Mouse (Mus musculus) stomach, embryonic 16.5 days (tissue): ENCODE measurements around the gene Eef1akmt1. TPM values are rescaled to one million over a fixed set of nuclear protein-coding genes. Genes with fewer than 3 reads are reported as not detected.

Experiments
- ATAC-seq: fragments of 200-750 bp; cut with Nextera tagmentation; 2 replicates; pipeline ENCODE4 v1.8.0; 2017; ENCODE audit warnings: moderate number of reproducible peaks, moderate TSS enrichment; ENCODE audit not compliant: insufficient read depth, low FRiP score
- H3K27ac ChIP-seq: fragments of 300-500 bp; sonication (generic); 2 replicates; pipeline ENCODE4 v1.5.1; 2014; ENCODE audit warnings: low read length
- H3K27me3 ChIP-seq: fragments of 300-500 bp; sonication (generic); 2 replicates; pipeline ENCODE4 v1.6.1; 2014; ENCODE audit warnings: low read length, control low read depth, mixed read lengths; ENCODE audit not compliant: control insufficient read depth, insufficient read depth
- H3K36me3 ChIP-seq: fragments of 300-500 bp; sonication (generic); 2 replicates; pipeline ENCODE4 v1.6.1; 2014; ENCODE audit warnings: low read length; ENCODE audit not compliant: control insufficient read depth, insufficient read depth
- H3K4me1 ChIP-seq: fragments of 300-500 bp; sonication (generic); 2 replicates; pipeline ENCODE4 v1.6.1; 2014; ENCODE audit warnings: low read length, control low read depth, mixed read lengths; ENCODE audit not compliant: control insufficient read depth, insufficient read depth
- H3K4me2 ChIP-seq: fragments of 300-500 bp; sonication (generic); 2 replicates; pipeline ENCODE4 v1.6.1; 2014; ENCODE audit warnings: low read depth, low read length, mixed read lengths
- H3K4me3 ChIP-seq: fragments of 300-500 bp; sonication (generic); replicated peaks from 2 replicates; pipeline ENCODE4 v1.5.1; 2014; ENCODE audit warnings: mild to moderate bottlenecking, low read length
- H3K9ac ChIP-seq: fragments of 300-500 bp; sonication (generic); 2 replicates; pipeline ENCODE4 v1.6.1; 2014; ENCODE audit warnings: low read length
- H3K9me3 ChIP-seq: fragments of 300-500 bp; sonication (generic); replicated peaks from 2 replicates; pipeline ENCODE4 v1.6.1; 2016; ENCODE audit warnings: low read length, control low read depth; ENCODE audit not compliant: control insufficient read depth
- WGBS: fragments of 180-500 bp; shearing (Covaris S2); extraction: QIAGEN DNeasy Blood & Tissue Kit; methylation state at CpG from one replicate; pipeline ENCODE4 v1.1.7; 2014; 5-methylcytosine and 5-hydroxymethylcytosine counted together
- polyA plus RNA-seq: library from polyadenylated mRNA; unstranded; fragments of >200 nt; fragmentation: Nextera tagmentation; extraction: Ambion mirVana; gene quantifications from 2 replicates; pipeline ENCODE4 v1.2.1, GENCODE M21; 2015

Eef1akmt1 gene
- 75.3 and 77.5 TPM in 2 replicates for polyA plus RNA-seq

GRCm38 (mm10) chr14:57571155-57572133 is at the start of gene Eef1akmt1:
TSS of gene Eef1akmt1 (minus strand) at chr14:57571612.
- Histone ChIP-seq H3K9ac (peak within 1 kb of the TSS; percentile 81), H3K27ac (peak within 1 kb of the TSS; percentile 79), H3K9me3 (no peaks in the 10 kb centered on the region), H3K4me3 (peak within 1 kb of the TSS; percentile 75), H3K4me1 (peaks cover 6% of the 10 kb centered on the region; the same call in 1 of the 2 replicates), H3K27me3 (no peaks in the 10 kb centered on the region), H3K4me2 (peak within 1 kb of the TSS; percentile 64), H3K36me3 (no peaks in the 10 kb centered on the region)
- 7% methylated on average over 35 of the region's 35 CpGs for WGBS
- peak; percentile 100 for ATAC-seq

DNA sequence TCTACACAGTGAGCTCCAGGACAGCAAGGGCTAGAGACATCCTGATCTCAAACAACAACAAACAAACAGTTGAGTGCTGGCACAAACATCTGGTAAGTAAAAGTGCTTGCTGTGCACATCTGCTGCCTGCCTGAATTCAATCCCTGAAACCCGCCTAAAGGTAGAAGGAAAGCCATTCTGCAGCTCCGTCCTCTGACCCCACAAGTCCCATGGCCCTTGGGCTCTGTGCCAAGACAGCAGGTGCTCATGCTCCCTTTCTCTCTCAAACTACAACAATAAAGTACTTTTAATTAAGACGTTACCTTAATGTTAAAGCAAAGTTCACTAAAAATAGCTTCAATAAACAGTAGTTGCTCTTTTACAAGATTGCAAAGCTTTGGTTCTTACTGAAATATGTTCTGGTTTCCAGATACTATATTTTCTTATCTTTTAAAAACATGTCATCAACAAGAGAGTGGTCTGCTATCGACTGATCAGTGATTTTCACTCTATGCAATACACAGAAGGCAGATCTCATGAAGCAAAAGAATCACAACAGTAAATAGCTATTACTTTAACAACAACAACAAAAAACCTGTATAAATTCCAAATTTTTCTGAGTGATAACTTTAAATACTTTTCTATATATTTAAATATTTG is 49.3 kb upstream of the Eef1akmt1 start:
- 0 out of 2 replicates have a peak, but pooled peaks cover 3% of the 10 kb centered on the region for H3K4me1 ChIP-seq
- ATAC-seq: no peak

DNA sequence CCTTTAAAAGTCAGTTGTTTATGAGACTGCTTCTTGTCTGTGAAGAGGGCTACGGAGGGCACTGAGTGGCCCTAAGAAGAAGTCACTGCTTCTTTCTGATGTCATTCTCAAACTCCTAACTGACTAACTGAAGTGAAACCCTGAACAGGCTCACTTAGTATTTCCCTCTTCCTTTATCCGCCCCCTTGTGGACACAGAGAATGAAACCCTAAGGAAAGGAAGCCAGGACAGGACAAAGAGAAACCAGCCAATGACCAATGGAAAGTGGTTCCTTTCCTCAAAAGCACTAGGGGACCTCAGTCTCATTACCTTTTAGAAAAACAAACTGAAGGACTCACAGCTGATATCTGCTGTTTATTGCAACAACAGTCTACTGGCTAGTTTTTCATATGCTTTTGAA is 48.1 kb upstream of the Eef1akmt1 start:
- no peaks in the 10 kb centered on the region for H3K36me3 ChIP-seq
- no peak for ATAC-seq
- H3K9ac ChIP-seq: no peak overlapping the region
- H3K9me3 ChIP-seq: no peaks in the 10 kb centered on the region
- H3K4me2 ChIP-seq: no peak overlapping the region
- no peak overlapping the region for H3K27ac ChIP-seq
- WGBS: 48% methylated on average over 2 of the region's 2 CpGs
- H3K4me1 ChIP-seq: 0 out of 2 replicates have a peak, but pooled peaks cover 3% of the 10 kb centered on the region
- H3K27me3 ChIP-seq: no peaks in the 10 kb centered on the region
- no peak overlapping the region for H3K4me3 ChIP-seq

More for the DNA sequence above, 49.3 kb upstream of the Eef1akmt1 start:
- Histone ChIP-seq H3K4me2 (no peak overlapping the region), H3K36me3 (no peaks in the 10 kb centered on the region), H3K27me3 (no peaks in the 10 kb centered on the region), H3K9me3 (no peaks in the 10 kb centered on the region), H3K27ac (no peak overlapping the region), H3K4me3 (no peak overlapping the region), H3K9ac (no peak overlapping the region)
- WGBS: 69% methylated on average over 4 of the region's 4 CpGs

DNA sequence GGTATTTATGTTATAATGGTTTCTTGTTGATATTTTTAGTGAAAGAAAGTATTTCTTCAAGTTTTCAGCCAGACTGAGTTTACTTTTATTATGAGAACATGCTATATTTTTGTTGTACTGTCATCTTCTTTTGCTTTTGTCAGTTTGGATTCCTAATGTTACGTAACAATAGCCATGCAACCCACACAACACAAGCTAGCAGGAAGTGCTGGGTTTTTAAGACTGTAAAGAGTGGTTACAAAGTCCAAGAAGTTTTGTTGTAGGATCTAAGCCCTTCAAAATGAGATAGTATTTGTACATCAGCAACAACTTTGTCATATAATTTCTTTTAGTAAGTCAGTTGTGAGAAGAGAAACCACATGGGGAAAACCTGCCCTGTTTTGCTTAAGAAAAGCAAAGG is 46.3 kb upstream of the Eef1akmt1 start:
- H3K9ac ChIP-seq: no peak overlapping the region
- no peak for ATAC-seq
- no peaks in the 10 kb centered on the region for H3K27me3 ChIP-seq
- H3K9me3 ChIP-seq: no peaks in the 10 kb centered on the region
- H3K36me3 ChIP-seq: no peaks in the 10 kb centered on the region
- H3K4me3 ChIP-seq: no peak overlapping the region
- H3K4me1 ChIP-seq: 0 out of 2 replicates have a peak, but pooled peaks cover 3% of the 10 kb centered on the region
- WGBS: 91% methylated on average over 1 of the region's 1 CpGs
- H3K4me2 ChIP-seq: no peak overlapping the region
- no peak overlapping the region for H3K27ac ChIP-seq

- WGBS: 68% methylated on average over 6 of the region's 6 CpGs
- no peak overlapping the region for H3K4me3 ChIP-seq
- H3K4me1 ChIP-seq: 0 out of 2 replicates have a peak, but pooled peaks cover 3% of the 10 kb centered on the region
- no peaks in the 10 kb centered on the region for H3K9me3 ChIP-seq
- H3K27me3 ChIP-seq: no peaks in the 10 kb centered on the region
- H3K36me3 ChIP-seq: no peaks in the 10 kb centered on the region
- H3K9ac ChIP-seq: no peak overlapping the region
- no peak for ATAC-seq
- H3K27ac ChIP-seq: no peak overlapping the region
- H3K4me2 ChIP-seq: no peak overlapping the region
Measured at GRCm38 (mm10) chr14:57616339-57616965, 45.0 kb upstream of the Eef1akmt1 start.

DNA sequence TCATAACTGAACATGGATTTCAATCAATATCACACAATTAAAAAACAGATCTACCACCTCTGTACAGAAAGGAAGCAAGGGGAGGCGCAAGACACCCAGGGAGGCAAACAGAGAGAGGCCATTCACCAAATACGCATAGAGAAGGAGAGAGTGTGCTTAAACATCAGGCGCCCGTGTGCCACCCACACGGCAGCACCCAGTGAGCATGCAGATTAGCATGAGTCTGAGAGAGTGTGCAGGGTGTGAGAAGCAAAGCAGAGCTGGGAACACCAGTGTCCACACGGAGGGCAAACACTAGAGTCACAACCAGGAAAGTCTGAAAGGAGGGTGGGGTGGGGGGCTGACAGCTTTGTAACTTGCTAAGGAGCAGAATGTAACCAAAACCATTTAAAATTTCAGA is 44.4 kb upstream of the Eef1akmt1 start:
- WGBS: 73% methylated on average over 6 of the region's 6 CpGs
- H3K4me2 ChIP-seq: no peak overlapping the region
- no peak; the same call in 1 of the 2 replicates for ATAC-seq
- H3K9me3 ChIP-seq: no peaks in the 10 kb centered on the region
- H3K4me1 ChIP-seq: 0 out of 2 replicates have a peak, but pooled peaks cover 3% of the 10 kb centered on the region
- no peaks in the 10 kb centered on the region for H3K27me3 ChIP-seq
- no peaks in the 10 kb centered on the region for H3K36me3 ChIP-seq
- H3K27ac ChIP-seq: no peak overlapping the region
- H3K4me3 ChIP-seq: no peak overlapping the region
- H3K9ac ChIP-seq: no peak overlapping the region

GRCm38 (mm10) chr14:57611034-57611433 is 39.6 kb upstream of the Eef1akmt1 start:
- H3K4me3 ChIP-seq: no peak overlapping the region
- ATAC-seq: no peak
- WGBS: 83% methylated on average over 2 of the region's 2 CpGs

GRCm38 (mm10) chr14:57609816-57610329 is 38.5 kb upstream of the Eef1akmt1 start:
- Histone ChIP-seq H3K27me3 (no peaks in the 10 kb centered on the region), H3K9me3 (no peaks in the 10 kb centered on the region), H3K9ac (no peak overlapping the region), H3K4me2 (no peak overlapping the region), H3K36me3 (0 out of 2 replicates have a peak, but pooled peaks cover under 1% of the 10 kb centered on the region), H3K4me1 (peaks cover 6% of the 10 kb centered on the region), H3K27ac (no peak overlapping the region), H3K4me3 (no peak overlapping the region)
- ATAC-seq: no peak
- WGBS: 73% methylated on average over 4 of the region's 4 CpGs

More at GRCm38 (mm10) chr14:57611034-57611433, 39.6 kb upstream of the Eef1akmt1 start:
- H3K27me3 ChIP-seq: no peaks in the 10 kb centered on the region
- H3K27ac ChIP-seq: no peak overlapping the region
- no peaks in the 10 kb centered on the region for H3K36me3 ChIP-seq
- no peak overlapping the region for H3K9ac ChIP-seq
- H3K9me3 ChIP-seq: no peaks in the 10 kb centered on the region
- H3K4me2 ChIP-seq: no peak overlapping the region
- peaks cover 6% of the 10 kb centered on the region for H3K4me1 ChIP-seq
